Mouse (Mus musculus) E14TG2a.4 (cell line): ENCODE results near the gene Wdr18.

Source experiments
- CTCF ChIP-seq: conservative IDR thresholded peaks from 2 replicates; pipeline ENCODE4 v1.5.1; 2014; ENCODE audit warnings: low read length
- POU5F1 ChIP-seq: IDR thresholded peaks from 2 replicates; pipeline ENCODE4 v1.6.1; 2014; ENCODE audit warnings: low read length, borderline replicate concordance

DNA sequence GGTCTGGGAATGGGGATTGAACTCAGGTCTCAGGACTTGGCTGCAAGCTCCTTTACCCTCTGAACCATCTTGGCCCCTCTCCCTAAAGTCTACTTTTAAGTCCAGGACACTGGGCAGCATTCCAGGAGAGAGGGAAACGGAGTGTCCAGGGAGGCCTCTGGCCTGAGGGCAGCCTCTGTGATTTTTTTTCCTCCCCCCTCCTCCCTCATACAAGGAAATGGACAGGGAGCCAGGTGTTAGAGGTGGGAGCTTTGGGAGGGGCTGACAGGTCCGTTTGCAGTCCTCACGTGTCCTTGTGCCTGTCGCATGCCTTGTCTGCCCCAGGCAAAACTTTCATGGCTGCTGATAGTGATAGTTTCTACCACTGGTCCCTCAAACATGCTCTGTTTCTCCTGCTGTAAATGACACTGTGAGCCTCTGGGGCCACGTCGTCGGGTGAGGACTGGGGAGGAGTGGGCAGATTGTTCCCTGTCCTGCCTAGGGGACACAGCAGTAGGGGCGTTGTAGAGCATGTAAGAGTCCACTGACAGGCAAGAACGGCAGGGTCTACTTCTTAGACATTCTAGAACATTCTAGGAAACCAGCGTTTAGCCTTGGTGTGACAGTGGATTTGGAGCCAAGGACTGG, 23.6 kb upstream of the Wdr18 start:
- no peak for TF ChIP-seq CTCF
- TF ChIP-seq POU5F1, result no peak
